Mouse (Mus musculus): ENCODE results near the gene Tmem238l.

Gene Tmem238l

GRCm38 (mm10) chr11:66981336-66982115, 25.1 kb downstream of the Tmem238l start:
- DNase-seq = no peak

GRCm38 (mm10) chr11:66982794-66983193, 26.4 kb downstream of the Tmem238l start:
- DNase-seq = no peak

- DNase-seq = no peak
Measured at GRCm38 (mm10) chr11:66983422-66984164, 27.2 kb downstream of the Tmem238l start.

DNA sequence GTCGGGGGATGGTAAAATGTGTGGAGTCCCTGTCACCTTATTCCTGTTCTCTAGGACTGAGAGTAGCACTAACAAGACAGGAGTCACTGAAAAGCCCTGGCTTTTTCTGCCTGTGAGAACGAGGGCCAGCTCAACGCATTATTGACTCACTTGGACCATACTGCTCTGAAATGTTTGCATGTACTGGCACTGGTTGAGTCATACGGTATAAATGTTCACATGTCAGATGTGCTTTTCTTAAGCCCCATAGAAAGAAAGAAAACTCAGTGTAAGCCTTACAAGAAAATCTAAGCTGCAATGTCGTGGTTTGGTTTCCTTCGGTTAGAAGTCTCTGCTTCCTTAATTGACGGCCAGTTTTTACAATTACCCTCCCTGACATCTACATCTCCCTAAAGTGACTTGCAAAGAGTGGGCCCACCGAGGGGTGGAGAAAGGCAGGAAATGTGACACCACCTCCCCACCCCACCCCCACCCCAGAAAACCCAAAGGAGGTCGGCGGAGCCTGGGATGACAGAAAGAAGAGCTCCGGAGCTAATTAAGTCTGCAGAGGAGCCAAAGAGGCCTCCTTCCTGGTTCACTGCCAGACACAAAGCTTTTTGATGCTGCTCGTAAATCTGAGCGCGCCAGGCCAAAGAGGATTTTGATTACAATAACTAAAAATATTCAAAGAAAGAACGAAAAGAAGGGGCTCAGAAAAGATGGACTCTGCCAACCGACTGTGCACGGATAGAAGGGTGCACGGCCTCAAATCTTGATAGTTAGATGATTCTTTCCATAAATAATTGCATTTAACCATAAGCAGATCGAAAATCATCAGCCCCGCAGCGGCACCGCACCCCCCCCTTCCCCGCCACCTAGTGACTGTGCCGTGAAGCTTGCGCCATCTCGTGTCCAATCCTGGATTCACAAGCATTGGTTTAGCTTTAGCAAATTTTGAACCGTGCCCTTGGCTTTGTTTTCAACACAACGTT, 28.0 kb downstream of the Tmem238l start:
- peak; percentile 64 for DNase-seq

DNA sequence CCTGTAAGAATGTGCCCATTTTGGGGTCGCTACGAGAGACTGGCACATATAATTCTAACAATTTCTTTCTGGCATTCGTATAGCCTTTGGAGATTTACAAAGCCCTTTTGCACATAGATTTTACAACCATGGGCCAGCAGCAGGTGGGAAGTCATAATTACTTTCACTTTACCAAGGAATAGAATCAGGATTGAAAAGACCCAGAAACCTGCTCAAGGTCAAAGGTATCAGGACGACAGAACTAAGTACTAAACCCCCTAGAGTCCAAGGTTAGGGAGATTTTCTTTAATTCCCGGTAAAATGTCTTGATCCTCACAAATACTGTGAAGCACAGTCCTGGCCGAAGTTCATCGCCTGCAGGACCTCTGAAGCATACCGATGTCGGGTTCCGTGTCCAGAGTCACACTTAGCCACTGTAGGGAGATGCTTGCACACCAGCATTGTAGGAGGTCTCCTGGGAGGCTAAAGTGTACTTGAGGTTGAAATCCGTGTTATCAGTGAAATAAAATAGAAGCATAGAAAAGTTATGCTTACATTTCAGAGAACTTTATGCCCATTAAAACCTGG, 28.8 kb downstream of the Tmem238l start:
- DNase-seq = no peak

- DNase-seq = peak; percentile 15
Measured at GRCm38 (mm10) chr11:66992150-66992549, 35.7 kb downstream of the Tmem238l start.

DNA sequence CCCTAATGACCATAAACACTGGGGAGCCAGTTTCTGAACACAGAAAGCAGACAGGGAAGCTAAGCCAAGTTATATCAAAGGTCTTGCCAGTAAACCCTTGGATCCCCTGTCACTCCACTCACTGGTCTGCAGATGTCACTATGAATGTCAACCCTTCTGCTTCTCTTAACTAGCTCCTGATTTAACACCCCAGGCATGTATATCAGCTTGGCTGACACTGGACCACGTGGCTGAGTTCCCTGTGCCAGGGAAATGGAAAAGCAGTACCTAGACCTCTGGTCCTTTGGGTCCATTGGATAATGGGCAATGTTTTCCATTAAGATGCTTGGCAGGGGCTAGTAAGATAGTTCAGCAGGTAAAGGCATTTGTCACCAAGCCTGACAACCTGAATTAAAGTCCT, 37.2 kb downstream of the Tmem238l start:
- DNase-seq = no peak

DNA sequence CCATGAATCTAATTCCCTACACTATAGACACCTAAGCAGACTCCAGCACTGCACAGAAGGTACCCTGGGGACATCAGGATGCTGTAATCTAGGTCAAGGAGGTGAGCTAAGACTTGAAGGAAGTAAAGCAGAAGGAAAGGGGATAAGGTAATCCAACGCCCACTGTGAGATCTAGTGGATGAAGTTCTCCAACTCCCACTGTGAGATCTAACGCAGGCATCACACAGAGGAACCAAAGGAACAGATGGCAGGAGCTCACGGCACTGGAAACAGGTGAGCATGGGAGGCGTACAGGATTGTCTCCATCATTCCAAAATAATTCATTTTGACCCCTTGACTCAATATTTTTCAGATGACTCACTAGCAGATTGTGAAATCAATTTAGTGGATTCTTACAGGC, 40.0 kb downstream of the Tmem238l start:
- no peak for DNase-seq

DNA sequence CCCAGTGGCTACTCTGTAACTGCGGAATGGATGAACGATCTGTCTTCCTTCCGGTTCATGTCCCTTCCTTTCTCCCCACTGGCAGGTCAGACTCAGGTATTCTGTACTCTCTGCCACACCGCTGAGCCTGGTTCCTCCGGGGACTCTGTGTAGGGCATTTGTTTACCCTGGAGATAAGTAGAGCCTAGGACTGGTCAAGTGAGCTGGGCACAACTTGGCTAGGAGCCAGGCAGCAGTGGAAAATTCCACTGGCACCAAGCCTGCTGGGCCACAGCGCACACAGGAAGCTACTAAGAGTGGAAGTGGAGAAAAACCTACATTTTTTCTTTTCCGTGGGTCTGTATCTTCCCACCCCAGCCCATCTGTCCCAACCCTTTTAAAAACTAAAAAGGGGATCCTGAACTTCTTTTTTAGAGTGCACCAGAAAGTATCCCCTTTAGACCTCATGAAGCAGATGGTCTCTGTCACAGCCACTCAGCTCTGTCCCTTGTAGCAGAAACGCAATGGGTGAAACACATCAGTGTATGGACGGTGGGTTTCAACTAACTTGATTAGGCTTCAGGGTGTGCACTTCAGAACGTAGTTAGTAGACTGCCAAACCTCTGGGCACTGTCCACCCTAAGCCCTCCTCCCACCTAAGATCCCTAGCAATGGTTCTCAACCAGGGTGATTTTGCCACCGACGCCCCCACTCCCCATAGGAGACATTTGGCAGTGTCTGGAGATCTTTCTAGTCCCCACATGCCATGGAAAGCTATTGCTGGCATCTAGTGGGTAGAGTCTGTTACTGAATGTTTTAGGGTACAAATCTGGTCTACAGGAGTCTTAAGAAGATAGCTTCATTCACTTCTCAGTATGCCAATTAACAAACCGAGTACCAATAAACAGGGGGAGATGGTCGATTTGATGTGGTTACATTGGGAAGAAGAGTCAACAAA, 42.3 kb downstream of the Tmem238l start:
- DNase-seq = peak; percentile 38

DNA sequence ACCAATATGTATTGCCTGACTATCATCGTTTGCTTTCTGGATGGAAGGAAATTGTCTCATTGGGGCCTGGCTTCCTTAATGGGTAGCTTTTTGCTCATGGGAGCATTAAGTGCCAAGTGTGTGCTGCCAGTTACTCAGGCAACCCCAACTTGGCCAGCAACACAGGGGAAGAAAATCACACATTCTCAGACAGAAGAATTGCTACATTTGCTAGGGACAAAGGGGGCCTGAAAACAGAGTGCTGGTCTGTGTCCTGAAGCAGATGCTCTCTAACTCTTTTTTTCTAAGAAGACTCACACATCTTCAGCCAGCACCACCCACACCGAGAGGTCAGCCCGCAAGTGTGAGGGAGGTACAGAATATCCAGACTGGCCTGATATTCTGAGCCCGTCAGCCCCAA, 44.2 kb downstream of the Tmem238l start:
- DNase-seq = no peak

GRCm38 (mm10) chr11:67001717-67002116, 45.3 kb downstream of the Tmem238l start:
- DNase-seq = no peak

DNA sequence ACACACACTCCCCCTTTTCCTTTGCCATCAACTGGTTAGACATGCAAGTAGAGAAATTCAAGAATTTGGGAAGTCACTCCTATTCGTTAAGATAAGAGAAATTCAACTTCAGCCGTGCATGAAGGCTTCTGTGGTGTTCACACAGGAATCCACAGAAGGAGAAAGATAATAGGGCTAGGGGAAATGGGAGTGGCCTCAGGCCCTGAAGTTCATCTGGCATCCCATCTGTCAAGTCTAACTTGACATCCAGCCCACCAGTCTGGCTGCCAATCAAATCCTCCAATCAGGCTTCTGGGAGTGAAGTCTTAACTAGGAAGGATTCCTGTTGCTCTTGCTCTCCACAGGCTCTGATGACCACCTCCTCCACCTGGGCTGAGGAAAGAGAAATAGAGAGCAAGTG, 46.5 kb downstream of the Tmem238l start:
- no peak for DNase-seq

DNA sequence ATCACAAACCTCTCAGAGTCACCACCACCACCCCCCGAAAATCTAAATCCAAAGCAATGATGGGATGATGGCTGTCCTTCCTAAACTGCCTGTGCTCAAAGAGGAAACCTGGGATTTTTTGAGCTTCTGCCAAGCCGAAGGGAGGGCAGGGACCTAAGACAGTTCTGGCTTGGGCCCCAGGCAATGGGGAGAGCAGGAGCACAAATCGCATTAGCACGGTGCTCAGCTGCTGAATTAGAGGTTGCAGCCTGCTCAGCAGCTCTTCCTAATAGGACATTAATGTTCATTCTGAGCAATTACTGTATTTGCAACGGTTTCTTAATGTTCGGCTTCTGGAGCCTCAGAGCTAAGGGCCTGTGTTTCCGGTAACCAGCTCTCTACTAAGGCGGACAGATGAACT, 51.5 kb downstream of the Tmem238l start:
- DNase-seq = no peak

DNA sequence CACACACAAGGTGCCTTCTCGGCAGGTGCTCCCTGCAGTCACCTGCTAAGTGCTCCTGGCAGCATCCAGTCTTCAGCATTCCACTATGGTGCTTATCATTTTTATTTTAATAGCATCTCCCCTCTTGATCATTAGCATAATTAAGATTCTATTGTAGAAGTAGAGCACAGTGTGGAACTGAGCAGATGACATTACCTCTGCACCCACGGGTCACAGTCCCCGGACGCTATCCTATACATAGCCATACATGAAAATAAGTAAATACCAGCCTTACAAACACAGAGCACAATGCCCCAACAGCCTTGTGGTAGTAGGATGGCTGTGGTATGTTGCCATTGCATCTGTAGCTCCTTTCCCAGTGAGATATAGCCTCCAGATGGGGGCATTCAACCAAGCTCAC, 52.1 kb downstream of the Tmem238l start:
- DNase-seq = no peak

DNA sequence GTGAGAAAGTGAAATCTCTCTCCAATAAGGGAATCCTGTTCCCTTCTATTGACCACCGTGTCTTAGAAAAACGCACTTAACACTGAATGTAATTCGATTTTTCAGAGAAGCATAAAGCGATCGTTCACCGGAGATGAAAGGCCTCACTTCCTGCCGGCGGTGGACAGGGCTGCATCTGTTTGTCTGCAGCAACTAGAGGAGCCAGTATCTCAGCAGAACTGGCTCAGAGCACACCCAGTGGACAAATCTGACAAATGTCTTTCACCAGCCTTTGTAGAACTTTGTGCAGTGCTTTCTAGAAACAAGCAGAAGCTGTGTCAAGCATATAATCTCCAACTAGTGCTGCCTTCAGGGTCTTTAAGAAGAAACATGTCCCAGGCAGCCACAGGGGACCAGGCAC, 54.0 kb downstream of the Tmem238l start:
- no peak for DNase-seq

DNA sequence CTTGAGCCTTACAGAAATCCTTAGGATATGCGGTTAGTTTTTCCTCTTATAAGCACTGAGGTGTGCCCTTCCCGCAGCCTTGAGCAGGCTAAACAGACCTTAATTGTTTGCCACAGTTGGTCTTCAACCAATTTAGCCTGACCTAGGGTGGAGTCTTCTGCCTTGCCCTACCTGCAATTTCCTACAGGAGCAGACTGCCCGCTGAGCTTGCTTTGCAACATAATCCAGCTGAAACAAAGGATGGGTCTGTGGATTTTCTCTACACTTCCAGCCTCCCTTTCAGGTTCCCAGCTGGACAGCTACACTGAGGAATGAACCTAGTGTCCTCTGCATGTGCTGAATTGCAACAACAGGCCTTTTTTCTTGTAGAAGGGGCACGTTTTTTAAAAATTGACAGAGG, 55.2 kb downstream of the Tmem238l start:
- no peak for DNase-seq

Measured in right cerebral cortex, adult 18-20 months (tissue).